Mouse (Mus musculus) liver, embryonic 14.5 days (tissue): ENCODE results near the gene Ankrd34a. TPM values are rescaled to one million over a fixed set of nuclear protein-coding genes. Genes with fewer than 3 reads are reported as not detected.

Experiments used
- ATAC-seq: fragments of 200-750 bp; cut with Nextera tagmentation; 2 replicates; pipeline ENCODE4 v1.8.0; 2017; ENCODE audit warnings: moderate number of reproducible peaks, mild to moderate bottlenecking, moderate library complexity; ENCODE audit not compliant: insufficient read depth
- DNase-seq, 3 experiments: peaks; one replicate each; pipeline ENCODE4 v3.0.0-alpha.2; 2012 to 2013; ENCODE audit warnings: low read depth in 3 of 3, low spot score in 3 of 3
- H3K27ac ChIP-seq: fragments of 300-500 bp; sonication (generic); 2 replicates; pipeline ENCODE4 v1.5.1; 2014; ENCODE audit warnings: moderate library complexity, mild to moderate bottlenecking, control low read depth, inconsistent platforms
- H3K27me3 ChIP-seq: fragments of 300-500 bp; sonication (generic); 2 replicates; pipeline ENCODE4 v1.6.1; 2014; ENCODE audit warnings: mild to moderate bottlenecking, low read length, moderate library complexity; ENCODE audit not compliant: control insufficient read depth, insufficient read depth
- H3K36me3 ChIP-seq: fragments of 300-500 bp; sonication (generic); replicated peaks from 2 replicates; pipeline ENCODE4 v1.6.1; 2014; ENCODE audit warnings: low read depth; ENCODE audit not compliant: control insufficient read depth, insufficient read depth
- H3K4me1 ChIP-seq, 2 experiments: fragments of 200-500 bp in 1 of 2; fragments of 300-500 bp in 1 of 2; sonication (generic) in 1 of 2; replicated peaks; 2 replicates each; pipeline ENCODE4 v1.6.1; 2012 to 2014; ENCODE audit warnings: antibody characterized with exemption in 1 of 2, inconsistent platforms in 1 of 2, low read length in 1 of 2; ENCODE audit not compliant: control insufficient read depth in 2 of 2, insufficient read depth in 2 of 2
- H3K4me2 ChIP-seq: fragments of 300-500 bp; sonication (generic); 2 replicates; pipeline ENCODE4 v1.6.1; 2014; ENCODE audit warnings: low read depth, mild to moderate bottlenecking, control low read depth, moderate library complexity
- H3K4me3 ChIP-seq, 2 experiments: fragments of 200-500 bp in 1 of 2; fragments of 300-500 bp in 1 of 2; sonication (generic) in 1 of 2; 2 replicates each; pipeline ENCODE4 v1.5.1; 2012 to 2014; ENCODE audit warnings: low read depth in 2 of 2, low read length in 2 of 2, mild to moderate bottlenecking in 2 of 2, control low read depth in 1 of 2, inconsistent platforms in 1 of 2, moderate library complexity in 1 of 2; ENCODE audit not compliant: insufficient read depth in 1 of 2
- H3K9ac ChIP-seq: fragments of 300-500 bp; sonication (generic); replicated peaks from 2 replicates; pipeline ENCODE4 v1.6.1; 2014; ENCODE audit warnings: mild to moderate bottlenecking, control low read depth, moderate library complexity
- H3K9me3 ChIP-seq: fragments of 300-500 bp; sonication (generic); 2 replicates; pipeline ENCODE4 v1.6.1; 2016; ENCODE audit warnings: low read length, mixed read lengths; ENCODE audit not compliant: control insufficient read depth
- CTCF ChIP-seq: IDR thresholded peaks from 2 replicates; pipeline ENCODE4 v1.5.1; 2016; ENCODE audit warnings: antibody characterized with exemption, low read depth, control low read depth
- EP300 ChIP-seq: IDR thresholded peaks from 2 replicates; pipeline ENCODE4 v1.6.1; 2016; ENCODE audit warnings: antibody characterized with exemption, low read depth
- WGBS: fragments of 180-500 bp; shearing (Covaris S2); extraction: QIAGEN DNeasy Blood & Tissue Kit; methylation state at CpG from one replicate; pipeline ENCODE4 v1.1.7; 2014; ENCODE audit not compliant: insufficient replicate concordance; 5-methylcytosine and 5-hydroxymethylcytosine counted together
- polyA plus RNA-seq, 2 experiments: library from polyadenylated mRNA; depleted of rRNA in 1 of 2; stranded (reverse) in 1 of 2; unstranded in 1 of 2; fragments of >200 nt; fragmentation: Nextera tagmentation in 1 of 2; extraction: Ambion mirVana in 1 of 2; gene quantifications; 2 replicates each; pipeline versions ENCODE4 v1.2.1 to v1.2.3; 2012 to 2014

The Ankrd34a gene
- polyA plus RNA-seq, 2 experiments, result 0.08 TPM; not detected in 1

DNA sequence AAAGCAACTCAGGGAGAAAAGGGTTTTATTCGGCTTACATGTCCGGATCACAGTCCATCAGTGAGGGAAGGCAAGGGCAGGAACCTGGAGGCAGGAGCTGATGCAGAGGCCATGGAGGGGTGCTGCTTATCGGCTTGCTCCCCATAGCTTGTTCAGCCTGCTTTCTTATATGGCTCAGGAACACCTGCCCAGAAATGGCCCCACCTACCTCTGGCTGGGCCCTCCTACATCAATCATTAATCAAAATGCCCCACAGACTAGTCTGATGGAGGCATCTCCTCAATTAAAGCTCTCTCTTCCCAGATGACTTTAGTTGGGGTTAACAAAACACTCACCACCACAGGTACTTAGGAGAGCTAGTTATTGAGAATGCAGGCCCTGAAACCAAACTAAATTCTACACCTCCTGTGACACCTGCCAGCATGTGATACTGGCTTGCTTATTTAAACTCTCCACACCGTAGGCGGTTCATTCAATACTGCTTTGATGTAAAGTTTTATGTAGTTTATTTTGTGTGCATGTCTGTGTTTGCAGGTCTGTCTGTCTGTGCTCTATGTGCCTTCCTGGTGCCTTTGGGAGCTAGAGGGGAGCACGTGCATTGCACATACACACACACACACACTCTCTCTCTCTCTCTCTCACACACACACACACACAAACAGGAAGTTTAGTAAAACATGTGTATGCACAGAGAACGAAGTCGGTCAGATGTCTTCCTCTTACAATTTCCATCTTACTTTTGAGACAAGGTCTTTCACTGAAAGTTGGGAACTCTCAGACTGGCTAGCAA is 29.6 kb upstream of the Ankrd34a start:
- no peaks in the 10 kb centered on the region for H3K27me3 ChIP-seq
- no peak overlapping the region for H3K9ac ChIP-seq
- no peaks in the 10 kb centered on the region for H3K9me3 ChIP-seq
- WGBS, result 61% methylated on average over 8 of the region's 8 CpGs
- peaks cover 8 to 33% of the 10 kb centered on the region in 2 experiments; a peak in 3 of 4 replicates for H3K4me1 ChIP-seq
- H3K4me3 ChIP-seq, result no peak overlapping the region
- no peak overlapping the region for H3K27ac ChIP-seq
- DNase-seq (no peak), ATAC-seq (no peak)
- no peak for TF ChIP-seq EP300
- no peak for TF ChIP-seq CTCF
- H3K4me2 ChIP-seq, result no peak overlapping the region
- H3K36me3 ChIP-seq, result no peaks in the 10 kb centered on the region

DNA sequence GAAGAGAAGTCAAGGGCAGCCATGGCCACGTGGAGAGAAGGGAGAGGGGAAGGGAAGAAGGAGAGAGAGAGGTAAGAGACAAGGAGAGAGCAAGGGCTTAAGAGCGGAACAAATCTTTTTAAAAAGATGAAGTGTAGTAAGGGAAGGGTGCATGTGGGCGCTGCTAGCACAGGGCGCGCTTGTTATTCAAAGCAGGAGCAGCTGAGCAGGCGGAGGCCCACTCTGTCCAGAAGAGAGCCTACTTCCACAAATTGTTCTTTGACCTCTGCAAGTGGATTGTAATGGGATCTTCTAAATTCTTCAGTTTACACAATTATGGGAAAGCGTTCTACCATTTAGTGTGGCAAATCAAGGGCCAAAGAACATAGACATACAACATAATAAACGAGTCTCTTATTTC is 27.8 kb upstream of the Ankrd34a start:
- TF ChIP-seq EP300, result no peak
- no peak for TF ChIP-seq CTCF
- H3K4me1 ChIP-seq, result peaks cover 8 to 35% of the 10 kb centered on the region in 2 experiments; a peak in 3 of 4 replicates

DNA sequence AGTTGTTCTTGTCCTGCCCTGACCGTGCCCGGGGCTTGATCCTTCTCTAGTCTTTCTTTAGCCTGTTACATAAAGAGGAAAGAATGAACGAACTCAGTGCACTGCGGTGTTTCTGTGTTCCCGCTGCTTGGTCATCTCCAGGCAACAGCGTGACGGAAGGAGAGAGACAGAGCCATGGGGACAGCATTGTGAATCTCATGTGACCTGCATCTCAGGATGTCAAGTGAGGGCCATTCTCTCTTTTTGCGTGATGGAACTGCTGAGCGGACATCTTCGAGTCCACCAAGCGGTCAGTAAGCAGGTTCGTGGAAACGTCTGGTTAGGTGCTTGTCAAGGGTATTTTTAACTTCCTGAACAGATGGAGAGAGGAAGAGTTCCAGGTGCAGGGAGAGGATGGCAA is 26.9 kb upstream of the Ankrd34a start:
- Histone ChIP-seq H3K27me3 (no peaks in the 10 kb centered on the region), H3K4me1 (peaks cover 2 to 27% of the 10 kb centered on the region in 2 experiments; a peak in 3 of 4 replicates), H3K36me3 (no peaks in the 10 kb centered on the region), H3K4me2 (no peak overlapping the region), H3K9me3 (no peaks in the 10 kb centered on the region), H3K4me3 (no peak overlapping the region), H3K9ac (no peak overlapping the region), H3K27ac (no peak overlapping the region)
- TF ChIP-seq EP300, result no peak
- no peak for TF ChIP-seq CTCF
- 84% methylated on average over 13 of the region's 13 CpGs for WGBS
- DNase-seq (no peak), ATAC-seq (no peak)

More for the DNA sequence above, 27.8 kb upstream of the Ankrd34a start:
- H3K27ac ChIP-seq, result no peak overlapping the region
- no peak overlapping the region for H3K4me2 ChIP-seq
- no peaks in the 10 kb centered on the region for H3K27me3 ChIP-seq
- H3K9me3 ChIP-seq, result no peaks in the 10 kb centered on the region
- no peak overlapping the region for H3K4me3 ChIP-seq
- H3K36me3 ChIP-seq, result no peaks in the 10 kb centered on the region
- DNase-seq (no peak), ATAC-seq (no peak)
- H3K9ac ChIP-seq, result no peak overlapping the region
- 68% methylated on average over 8 of the region's 8 CpGs for whole genome bisulfite sequencing

DNA sequence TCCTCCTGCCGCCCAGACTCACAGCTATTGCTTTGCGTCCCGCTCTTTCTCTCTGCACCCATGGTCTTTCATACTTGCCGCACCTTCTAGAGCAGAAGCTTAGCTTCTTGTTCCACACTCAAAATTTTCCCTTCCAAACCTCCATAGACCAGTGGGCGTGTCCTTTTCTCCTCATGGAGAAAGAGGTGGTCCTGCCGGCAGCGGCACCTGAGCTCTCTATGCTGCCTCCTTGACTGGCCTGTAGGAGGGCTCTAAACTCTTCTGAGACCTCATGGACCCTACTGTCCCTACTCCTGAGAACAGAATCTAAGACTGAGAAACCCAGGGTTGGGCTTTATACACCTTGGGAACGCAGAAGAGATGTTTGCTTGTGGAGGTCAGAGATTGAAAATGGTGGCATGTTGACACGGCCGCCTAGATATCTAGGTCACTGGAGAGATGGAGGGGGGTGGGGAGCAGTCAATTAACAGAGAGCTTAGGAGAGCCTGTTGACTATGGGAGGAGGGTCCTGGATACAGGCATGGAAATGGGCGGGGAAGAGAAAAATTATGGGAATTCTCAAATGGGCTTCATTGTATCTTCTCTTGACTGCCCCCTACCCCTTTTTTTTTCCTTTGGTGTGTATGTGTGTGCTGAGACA is 26.4 kb upstream of the Ankrd34a start:
- H3K27ac ChIP-seq, result no peak overlapping the region

DNA sequence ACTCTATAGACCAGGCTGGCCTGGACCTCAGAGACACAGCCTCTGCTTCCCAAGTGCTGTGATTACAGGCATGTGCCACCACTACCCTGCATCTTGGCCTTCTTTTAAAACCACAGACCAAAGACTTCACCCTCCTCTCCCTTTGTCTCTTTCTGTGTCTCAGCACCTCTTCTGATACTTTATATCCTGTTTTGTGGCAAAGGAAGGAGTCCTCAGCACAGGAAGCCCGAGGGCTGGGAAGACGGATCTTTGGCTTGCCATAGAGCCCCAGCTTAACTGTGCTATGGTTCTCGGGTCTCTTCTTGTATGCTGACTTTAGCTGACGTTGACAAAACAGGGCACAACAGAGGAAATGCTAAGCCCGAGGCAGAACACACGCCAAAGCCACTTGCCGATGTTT is 25.8 kb upstream of the Ankrd34a start:
- H3K27me3 ChIP-seq, result no peaks in the 10 kb centered on the region
- no peak overlapping the region for H3K4me2 ChIP-seq
- TF ChIP-seq EP300 (no peak), CTCF (no peak)
- H3K9ac ChIP-seq, result no peak overlapping the region
- H3K4me3 ChIP-seq, result no peak overlapping the region
- 38% methylated on average over 7 of the region's 7 CpGs for WGBS
- H3K36me3 ChIP-seq, result no peaks in the 10 kb centered on the region
- H3K27ac ChIP-seq, result no peak overlapping the region
- ATAC-seq (no peak), DNase-seq (no peak)
- peaks cover 0 to 20% of the 10 kb centered on the region in 2 experiments; a peak in 3 of 4 replicates for H3K4me1 ChIP-seq
- H3K9me3 ChIP-seq, result no peaks in the 10 kb centered on the region

More for the DNA sequence above, 26.4 kb upstream of the Ankrd34a start:
- H3K36me3 ChIP-seq, result no peaks in the 10 kb centered on the region
- no peak overlapping the region for H3K4me2 ChIP-seq
- ATAC-seq, result no peak
- H3K4me1 ChIP-seq, result peaks cover 0 to 24% of the 10 kb centered on the region in 2 experiments; a peak in 3 of 4 replicates
- no peaks in the 10 kb centered on the region for H3K27me3 ChIP-seq
- WGBS, result 68% methylated on average over 11 of the region's 11 CpGs
- no peaks in the 10 kb centered on the region for H3K9me3 ChIP-seq
- H3K9ac ChIP-seq, result no peak overlapping the region
- no peak for DNase-seq
- TF ChIP-seq EP300 (no peak), CTCF (no peak)
- no peak overlapping the region for H3K4me3 ChIP-seq
